Mouse (Mus musculus) liver, embryonic 12.5 days (tissue): Measurements from ENCODE around the gene Ptch1. TPM values are rescaled to one million over a fixed set of nuclear protein-coding genes. Genes with fewer than 3 reads are reported as not detected.

ENCODE experiments used
- ATAC-seq: fragments of 200-750 bp; cut with Nextera tagmentation; 2 replicates; pipeline ENCODE4 v1.8.0; 2017; ENCODE audit warnings: moderate number of reproducible peaks, mild to moderate bottlenecking, moderate library complexity
- H3K27ac ChIP-seq: fragments of 300-500 bp; sonication (generic); 2 replicates; pipeline ENCODE4 v1.5.1; 2016; ENCODE audit warnings: mild to moderate bottlenecking
- H3K27me3 ChIP-seq: fragments of 300-500 bp; sonication (generic); replicated peaks from 2 replicates; pipeline ENCODE4 v1.6.1; 2016; ENCODE audit warnings: mild to moderate bottlenecking, moderate library complexity
- H3K36me3 ChIP-seq: fragments of 300-500 bp; sonication (generic); 2 replicates; pipeline ENCODE4 v1.6.1; 2016; ENCODE audit warnings: mild to moderate bottlenecking, moderate library complexity
- H3K4me1 ChIP-seq: fragments of 300-500 bp; sonication (generic); 2 replicates; pipeline ENCODE4 v1.6.1; 2016
- H3K4me2 ChIP-seq: fragments of 300-500 bp; sonication (generic); 2 replicates; pipeline ENCODE4 v1.6.1; 2016; ENCODE audit warnings: mild to moderate bottlenecking, moderate library complexity
- H3K4me3 ChIP-seq: fragments of 300-500 bp; sonication (generic); 2 replicates; pipeline ENCODE4 v1.5.1; 2016; ENCODE audit warnings: mild to moderate bottlenecking, moderate library complexity
- H3K9ac ChIP-seq: fragments of 300-500 bp; sonication (generic); 2 replicates; pipeline ENCODE4 v1.6.1; 2016; ENCODE audit warnings: mild to moderate bottlenecking, moderate library complexity
- H3K9me3 ChIP-seq: fragments of 300-500 bp; sonication (generic); replicated peaks from 2 replicates; pipeline ENCODE4 v1.6.1; 2016; ENCODE audit warnings: mild to moderate bottlenecking, moderate library complexity
- WGBS: fragments of 180-500 bp; shearing (Covaris S2); methylation state at CpG from one replicate; pipeline ENCODE4 v1.1.7; 2016; ENCODE audit not compliant: insufficient replicate concordance; 5-methylcytosine and 5-hydroxymethylcytosine counted together
- polyA plus RNA-seq: library from polyadenylated mRNA; unstranded; fragments of >200 nt; fragmentation: Nextera tagmentation; extraction: Ambion mirVana; gene quantifications from 2 replicates; pipeline ENCODE4 v1.2.1, GENCODE M21; 2016

Gene Ptch1
- polyA plus RNA-seq, 1 experiment from 2014 or later, result 7.0 TPM

DNA sequence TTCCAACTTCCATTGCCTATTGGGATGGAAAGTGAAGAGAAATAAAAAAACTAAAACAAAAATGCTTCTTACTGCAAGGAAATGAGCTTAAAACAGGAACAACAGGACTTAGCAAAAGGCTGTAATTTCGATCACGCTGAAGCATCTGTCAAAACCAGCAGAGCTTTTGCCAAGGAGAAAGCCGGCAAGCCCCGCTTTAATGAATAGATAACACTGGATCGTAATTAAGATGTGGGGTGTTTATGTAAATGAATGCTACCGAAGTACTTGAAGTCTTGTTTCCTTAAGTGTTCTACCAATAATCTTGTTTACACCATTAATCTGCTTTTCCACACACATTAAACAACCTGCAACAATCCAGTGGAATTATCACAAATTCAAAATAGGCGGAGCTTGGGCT lies 28.1 kb downstream of the Ptch1 start:
- Histone ChIP-seq H3K4me3 (no peak overlapping the region), H3K9me3 (no peaks in the 10 kb centered on the region), H3K4me1 (peaks cover 17% of the 10 kb centered on the region), H3K4me2 (no peak overlapping the region), H3K27me3 (no peaks in the 10 kb centered on the region), H3K36me3 (peaks cover 83% of the 10 kb centered on the region), H3K9ac (no peak overlapping the region), H3K27ac (no peak overlapping the region)
- ATAC-seq, result no peak
- 84% methylated on average over 7 of the region's 7 CpGs for WGBS

DNA sequence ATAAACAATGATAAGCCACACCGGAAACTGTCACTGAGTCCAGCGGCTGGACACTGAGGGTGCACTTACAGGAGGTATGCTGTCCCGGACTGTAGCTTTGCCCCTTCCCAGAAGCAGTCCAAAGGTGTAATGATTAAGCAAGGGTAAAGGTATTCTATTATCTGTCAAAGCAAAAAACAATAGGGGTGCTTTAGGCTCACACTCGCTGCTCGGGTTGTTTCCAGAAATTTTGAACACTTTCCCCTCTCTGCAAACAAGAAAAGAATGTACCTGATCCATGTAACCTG lies 28.5 kb downstream of the Ptch1 start:
- Histone ChIP-seq H3K36me3 (peaks cover 82% of the 10 kb centered on the region), H3K9me3 (no peaks in the 10 kb centered on the region), H3K4me1 (peaks cover 14% of the 10 kb centered on the region), H3K4me3 (no peak overlapping the region), H3K27ac (no peak overlapping the region), H3K9ac (no peak overlapping the region), H3K4me2 (no peak overlapping the region), H3K27me3 (no peaks in the 10 kb centered on the region)
- 74% methylated on average over 5 of the region's 5 CpGs for WGBS
- no peak for ATAC-seq

DNA sequence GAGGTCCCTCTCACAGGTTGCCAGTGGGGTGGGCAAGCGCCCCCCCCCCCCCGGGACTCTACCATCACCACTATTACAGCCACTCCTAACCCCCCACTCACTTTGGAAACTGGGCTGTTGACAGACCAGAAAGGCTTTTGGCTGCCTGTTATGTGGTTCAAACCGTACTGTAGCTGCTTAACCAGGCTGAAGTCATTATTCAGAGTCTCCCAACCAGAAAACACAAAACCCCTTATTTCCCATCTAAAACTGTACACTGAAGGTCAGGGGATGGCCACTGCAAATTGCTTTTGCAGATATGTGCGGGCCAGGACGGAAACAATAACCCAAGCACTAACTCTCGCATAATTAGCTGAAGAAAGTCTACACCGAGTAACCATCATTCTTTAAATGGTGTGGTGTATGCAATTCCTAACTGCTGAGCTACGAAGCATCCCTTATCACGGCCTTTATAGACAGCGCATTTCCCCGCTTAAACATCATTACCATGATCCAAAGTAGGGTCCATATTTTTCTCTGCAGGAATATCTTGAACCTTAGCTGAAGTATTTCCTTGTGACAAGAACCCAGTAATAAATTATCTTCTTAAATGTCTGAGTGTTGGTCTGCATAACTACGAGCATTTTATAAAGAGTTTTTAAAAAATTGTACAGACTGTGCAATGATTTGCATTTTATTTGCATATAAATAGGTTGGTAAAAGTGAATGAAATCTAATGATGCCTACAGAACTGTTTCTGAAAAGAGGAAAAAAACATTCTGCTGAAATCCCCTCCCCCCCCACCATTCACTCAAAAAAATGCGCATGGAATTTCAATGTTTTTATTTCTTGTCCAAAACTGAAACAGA lies 29.1 kb downstream of the Ptch1 start:
- peaks cover 88% of the 10 kb centered on the region for H3K36me3 ChIP-seq
- no peak for ATAC-seq

DNA sequence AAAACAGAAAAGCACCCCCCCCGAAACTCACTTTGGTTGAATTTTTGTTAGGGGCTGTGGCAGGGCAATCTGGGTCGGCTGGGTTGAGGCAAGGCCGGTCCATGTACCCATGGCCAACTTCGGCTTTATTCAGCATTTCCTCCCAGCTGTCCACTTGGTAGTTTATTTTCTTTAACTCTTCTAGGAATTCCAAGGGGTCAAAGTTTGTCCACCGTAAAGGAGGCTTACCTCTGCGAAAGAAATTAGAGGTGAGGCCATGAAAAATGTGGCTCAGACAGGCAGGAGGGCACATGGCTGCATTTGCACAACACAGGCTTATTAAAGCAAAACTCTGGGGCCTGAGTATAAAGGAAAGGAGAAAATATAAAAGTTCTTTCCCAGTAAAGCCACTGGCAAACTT lies 29.9 kb downstream of the Ptch1 start:
- Histone ChIP-seq H3K9me3 (no peaks in the 10 kb centered on the region), H3K4me3 (no peak overlapping the region), H3K36me3 (peaks cover 93% of the 10 kb centered on the region), H3K4me1 (0 out of 2 replicates have a peak, but pooled peaks cover 1% of the 10 kb centered on the region), H3K27ac (no peak overlapping the region), H3K4me2 (no peak overlapping the region), H3K27me3 (no peaks in the 10 kb centered on the region), H3K9ac (no peak overlapping the region)
- 83% methylated on average over 6 of the region's 6 CpGs for WGBS
- no peak for ATAC-seq

More for the DNA sequence above, 29.1 kb downstream of the Ptch1 start:
- no peaks in the 10 kb centered on the region for H3K9me3 ChIP-seq
- no peaks in the 10 kb centered on the region for H3K27me3 ChIP-seq
- H3K9ac ChIP-seq, result no peak overlapping the region
- no peak overlapping the region for H3K4me3 ChIP-seq
- peaks cover 9% of the 10 kb centered on the region for H3K4me1 ChIP-seq
- H3K27ac ChIP-seq, result no peak overlapping the region
- whole genome bisulfite sequencing, result 83% methylated on average over 13 of the region's 13 CpGs
- no peak overlapping the region for H3K4me2 ChIP-seq

DNA sequence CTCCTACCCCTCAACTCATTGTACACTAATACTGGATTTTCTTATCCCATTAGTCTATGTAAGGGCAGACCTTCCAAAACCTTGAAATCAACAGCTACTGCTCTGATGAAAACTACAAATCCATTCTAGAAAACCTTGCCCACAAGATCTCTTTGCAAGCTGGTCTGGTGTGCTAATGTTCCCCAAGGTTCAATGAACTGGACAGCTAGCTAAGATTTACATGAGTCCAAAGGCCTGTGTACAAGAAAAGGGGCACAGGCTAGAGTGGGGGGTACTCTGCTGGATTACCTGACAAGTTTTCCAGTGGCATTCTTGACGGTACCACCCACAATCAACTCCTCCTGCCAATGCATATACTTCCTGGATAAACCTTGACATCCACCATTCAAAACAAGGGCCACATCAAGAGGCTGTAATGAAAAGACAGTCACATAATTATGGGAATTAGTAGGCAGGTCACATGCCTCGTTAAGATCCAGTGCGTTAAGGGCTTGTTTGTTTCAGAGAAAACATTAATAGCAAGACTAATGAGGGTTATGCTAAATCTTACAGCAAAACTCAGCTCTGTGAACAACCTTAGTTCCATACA lies 30.5 kb downstream of the Ptch1 start:
- Histone ChIP-seq H3K27ac (no peak overlapping the region), H3K9me3 (no peaks in the 10 kb centered on the region), H3K36me3 (peaks cover 95% of the 10 kb centered on the region), H3K27me3 (no peaks in the 10 kb centered on the region), H3K4me1 (no peaks in the 10 kb centered on the region), H3K4me3 (no peak overlapping the region), H3K4me2 (no peak overlapping the region), H3K9ac (no peak overlapping the region)
- WGBS, result 83% methylated on average over 3 of the region's 3 CpGs
- ATAC-seq, result no peak

DNA sequence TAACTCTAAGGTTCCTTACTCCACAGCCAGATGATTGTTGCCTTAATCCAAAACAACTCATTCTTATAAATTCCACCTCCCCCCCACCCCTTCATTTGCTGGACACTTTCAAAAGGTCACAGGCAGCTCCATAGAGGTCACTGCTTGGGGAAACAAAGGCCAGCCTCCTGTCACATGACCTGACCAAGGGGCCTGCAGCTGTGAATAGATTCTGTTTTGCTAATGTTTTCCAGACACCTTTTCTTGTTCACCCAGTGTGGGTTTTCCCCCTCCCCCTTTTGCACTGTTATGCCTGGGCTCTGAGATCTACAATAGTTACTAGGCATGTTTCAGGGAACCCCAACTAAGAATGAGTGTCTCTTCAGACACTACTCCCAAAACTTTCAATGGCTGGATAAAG lies 31.9 kb downstream of the Ptch1 start:
- Histone ChIP-seq H3K36me3 (peaks cover 99% of the 10 kb centered on the region), H3K9me3 (no peaks in the 10 kb centered on the region), H3K4me3 (no peak overlapping the region), H3K9ac (no peak overlapping the region), H3K27ac (no peak overlapping the region), H3K27me3 (no peaks in the 10 kb centered on the region), H3K4me1 (no peaks in the 10 kb centered on the region), H3K4me2 (no peak overlapping the region)
- ATAC-seq, result no peak

DNA sequence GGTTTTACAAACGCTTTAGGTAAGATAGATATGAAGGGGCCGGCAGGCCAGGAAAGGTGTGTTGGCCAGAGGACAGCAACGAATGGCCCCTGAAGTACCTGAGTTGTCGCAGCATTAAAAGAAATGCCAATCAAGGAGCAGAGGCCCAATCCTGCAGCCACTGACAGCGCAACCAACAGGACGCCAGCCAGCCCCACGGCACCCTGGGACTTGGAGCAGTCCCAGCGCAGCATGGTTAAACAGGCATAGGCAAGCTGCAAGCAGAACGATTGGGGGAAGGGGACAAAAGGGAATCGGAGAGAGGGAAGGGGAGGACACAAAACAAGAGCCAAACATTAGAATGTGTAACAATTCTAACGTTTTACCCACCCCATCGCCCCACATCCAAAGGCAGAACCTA lies 32.8 kb downstream of the Ptch1 start:
- no peak overlapping the region for H3K27ac ChIP-seq
- H3K9me3 ChIP-seq, result no peaks in the 10 kb centered on the region
- no peak overlapping the region for H3K4me2 ChIP-seq
- H3K4me1 ChIP-seq, result no peaks in the 10 kb centered on the region
- H3K36me3 ChIP-seq, result peaks cover 99% of the 10 kb centered on the region
- no peaks in the 10 kb centered on the region for H3K27me3 ChIP-seq
- ATAC-seq, result no peak
- no peak overlapping the region for H3K9ac ChIP-seq
- H3K4me3 ChIP-seq, result no peak overlapping the region
- 83% methylated on average over 12 of the region's 12 CpGs for WGBS

DNA sequence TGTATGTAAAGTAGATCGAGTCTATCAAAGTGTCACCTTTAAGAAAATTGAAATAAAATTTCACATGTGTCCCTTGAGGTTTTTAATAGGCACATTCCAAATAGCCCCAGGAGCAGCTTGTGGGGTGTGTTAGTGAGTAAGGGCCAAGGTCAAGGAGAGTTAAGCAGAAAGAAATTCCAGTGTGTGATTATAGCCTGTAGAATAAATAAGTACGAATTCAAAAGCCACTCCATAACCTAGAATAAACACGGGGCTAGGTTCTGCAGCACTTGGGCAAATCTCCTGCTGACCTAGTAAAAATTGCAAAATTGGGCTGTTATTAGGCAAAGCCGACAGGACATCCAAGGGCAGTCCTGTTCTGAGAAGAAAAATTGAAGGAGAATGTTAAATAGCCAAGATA lies 38.4 kb downstream of the Ptch1 start:
- no peak for ATAC-seq
- peaks cover 5% of the 10 kb centered on the region; the same call in 1 of the 2 replicates for H3K4me1 ChIP-seq
- no peak overlapping the region for H3K27ac ChIP-seq
- WGBS, result 84% methylated on average over 4 of the region's 4 CpGs
- no peak overlapping the region for H3K4me2 ChIP-seq
- H3K9ac ChIP-seq, result no peak overlapping the region
- peaks cover 100% of the 10 kb centered on the region for H3K36me3 ChIP-seq
- H3K9me3 ChIP-seq, result no peaks in the 10 kb centered on the region
- H3K4me3 ChIP-seq, result no peak overlapping the region
- H3K27me3 ChIP-seq, result no peaks in the 10 kb centered on the region

DNA sequence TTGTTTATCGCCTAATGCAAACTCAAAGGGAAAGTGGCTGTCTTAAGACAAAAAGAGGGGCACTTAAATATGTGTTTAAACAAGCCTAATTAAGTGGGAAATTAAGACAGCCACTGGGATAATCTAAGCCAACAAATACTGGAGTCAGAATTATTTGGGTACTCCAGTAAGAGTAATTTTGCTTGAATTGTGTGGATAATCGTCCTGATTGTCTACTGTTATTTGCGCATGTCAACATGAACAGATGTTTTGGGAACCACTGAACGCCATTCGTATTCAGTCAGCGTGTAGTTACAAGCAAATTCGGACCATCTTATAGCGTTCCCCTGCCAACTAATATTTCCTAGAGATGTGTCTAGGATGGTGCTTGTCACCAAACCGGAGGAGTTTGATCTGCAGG lies 42.5 kb downstream of the Ptch1 start:
- Histone ChIP-seq H3K9me3 (no peaks in the 10 kb centered on the region), H3K27ac (no peak overlapping the region), H3K4me1 (peaks cover 29% of the 10 kb centered on the region), H3K9ac (no peak overlapping the region), H3K27me3 (no peaks in the 10 kb centered on the region), H3K36me3 (peaks cover 99% of the 10 kb centered on the region), H3K4me2 (no peak overlapping the region), H3K4me3 (no peak overlapping the region)
- no peak for ATAC-seq
- 84% methylated on average over 9 of the region's 9 CpGs for WGBS

DNA sequence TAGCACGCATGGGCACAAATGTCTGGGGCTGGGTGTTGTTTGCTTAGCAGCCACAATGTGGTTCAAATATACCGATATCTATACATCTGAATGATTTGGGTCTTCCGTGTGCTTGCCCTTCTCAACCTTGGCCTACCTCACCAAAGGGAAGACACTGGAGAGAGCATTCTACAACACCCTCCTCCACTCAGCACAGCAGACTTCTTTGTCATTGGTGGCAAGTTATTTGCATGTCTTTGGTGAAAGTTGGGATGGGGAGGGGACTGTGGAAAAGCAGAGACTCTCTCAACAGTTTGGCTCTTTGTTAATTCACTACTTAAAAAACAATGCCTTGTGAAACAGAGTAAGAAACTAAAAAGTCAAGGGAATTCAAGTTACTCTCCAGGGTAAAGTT lies 43.0 kb downstream of the Ptch1 start:
- ATAC-seq, result no peak
- Histone ChIP-seq H3K27ac (no peak overlapping the region), H3K9me3 (no peaks in the 10 kb centered on the region), H3K4me3 (no peak overlapping the region), H3K4me2 (no peak overlapping the region), H3K36me3 (peaks cover 99% of the 10 kb centered on the region), H3K4me1 (peaks cover 29% of the 10 kb centered on the region), H3K9ac (no peak overlapping the region), H3K27me3 (no peaks in the 10 kb centered on the region)
- 75% methylated on average over 3 of the region's 3 CpGs for WGBS

DNA sequence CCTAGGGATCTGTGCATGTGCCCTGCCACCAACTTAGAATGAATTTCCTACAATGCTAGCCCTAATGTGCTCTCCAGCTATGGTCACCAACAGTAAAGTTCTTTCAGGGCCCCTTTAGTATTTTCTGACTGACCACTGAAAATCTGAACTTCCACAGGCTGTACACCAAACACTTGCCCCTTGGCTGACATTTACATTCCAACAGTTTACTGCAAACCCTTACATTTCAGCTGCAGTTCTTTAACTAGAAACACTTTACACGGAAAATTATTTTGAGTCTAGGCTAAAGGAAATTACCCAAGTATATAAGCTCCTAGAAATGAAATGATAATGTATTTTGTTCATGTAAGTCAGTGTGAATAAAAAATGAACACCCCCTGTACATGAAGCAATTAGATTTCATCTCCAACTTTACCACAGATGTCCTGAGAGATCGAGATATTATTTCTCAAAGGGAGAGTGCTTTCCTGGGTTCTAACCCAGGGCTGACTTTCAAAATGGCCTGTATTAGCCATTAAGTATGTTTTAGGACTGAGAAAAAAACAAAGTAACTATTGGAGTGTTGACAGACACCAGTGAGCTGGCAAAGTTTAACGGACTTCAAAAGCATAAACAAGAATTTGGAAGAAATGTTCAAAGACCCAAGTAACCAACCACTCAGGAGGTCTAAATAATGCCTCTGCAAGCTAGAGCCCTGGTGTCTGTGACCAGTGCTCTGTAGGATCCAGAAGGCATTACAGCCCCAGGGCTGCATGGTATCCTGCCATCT lies 43.6 kb downstream of the Ptch1 start:
- H3K4me1 ChIP-seq, result peaks cover 29% of the 10 kb centered on the region
- peaks cover 99% of the 10 kb centered on the region for H3K36me3 ChIP-seq
- no peak overlapping the region for H3K4me2 ChIP-seq
- ATAC-seq, result no peak
- H3K27ac ChIP-seq, result no peak overlapping the region
- WGBS, result 63% methylated on average over 3 of the region's 3 CpGs
- H3K27me3 ChIP-seq, result no peaks in the 10 kb centered on the region
- no peaks in the 10 kb centered on the region for H3K9me3 ChIP-seq
- H3K9ac ChIP-seq, result no peak overlapping the region
- no peak overlapping the region for H3K4me3 ChIP-seq

DNA sequence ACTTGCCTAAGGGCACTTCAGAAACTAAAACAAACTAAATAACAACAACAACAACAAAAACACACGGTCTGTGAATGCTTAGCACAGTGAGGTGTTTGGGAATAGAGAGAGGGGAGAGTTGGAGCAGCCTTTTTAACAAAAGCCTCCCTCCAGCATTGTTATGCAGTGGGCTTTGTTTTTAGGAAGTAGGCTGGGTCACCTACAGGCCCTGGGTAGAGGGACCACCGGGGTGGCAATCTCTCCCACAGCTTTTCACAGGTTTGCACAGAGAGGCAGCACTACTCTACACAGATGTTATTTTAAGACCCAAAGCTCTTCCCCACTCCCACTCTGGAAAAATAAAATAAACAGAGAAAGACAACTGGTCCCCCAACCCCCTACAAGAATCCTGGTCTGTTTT lies 44.5 kb downstream of the Ptch1 start:
- Histone ChIP-seq H3K9me3 (no peaks in the 10 kb centered on the region), H3K27ac (no peak overlapping the region), H3K9ac (no peak overlapping the region), H3K36me3 (peaks cover 99% of the 10 kb centered on the region), H3K4me3 (no peak overlapping the region), H3K27me3 (no peaks in the 10 kb centered on the region), H3K4me2 (no peak overlapping the region), H3K4me1 (peaks cover 29% of the 10 kb centered on the region)
- 20% methylated on average over 2 of the region's 2 CpGs for WGBS
- ATAC-seq, result no peak
